ENCODE assay signal across 24 mouse cellular contexts in genomic region chr19:41888191-41888590, GRCm38 (mm10). TPM values are rescaled to one million over a fixed set of nuclear protein-coding genes. Genes with fewer than 3 reads are reported as not detected.
DNase-seq lines count a peak whose midpoint lies in the region; ATAC-seq and TF ChIP-seq lines count a peak whose summit lies in the region.
"Had no signal": no experiment of that assay in that cellular context is flagged by ENCODE, and none has a peak within 500 bp of the region (broad histone marks: within the 10 kb centered on the region; RNA-seq: fewer than 3 reads in every experiment).

No protein-coding gene starts in this region.

- peak overlapping the region; percentile 13; the same call in 1 of the 2 replicates for H3K27ac ChIP-seq in liver, embryonic 13.5 days
- no peak overlapping the region for H3K27ac ChIP-seq in liver, postnatal 0 days (ENCODE audit: low read depth)
- H3K27ac ChIP-seq in intestine, embryonic 15.5 days: no peak overlapping the region
- no peak overlapping the region for H3K27ac ChIP-seq in thymus, adult 2 months (ENCODE audit: control insufficient read depth, insufficient read depth, low read length)
- H3K27ac ChIP-seq: forebrain, embryonic 13.5 days; heart, embryonic 15.5 days; kidney, postnatal 0 days; limb, embryonic 13.5 days; liver, embryonic 12.5 days had no signal

- no peaks in the 10 kb centered on the region for H3K9me3 ChIP-seq in liver, embryonic 13.5 days (replicated peaks)
- no peaks in the 10 kb centered on the region for H3K9me3 ChIP-seq in liver, postnatal 0 days (ENCODE audit: low read length)
- no peaks in the 10 kb centered on the region for H3K9me3 ChIP-seq in intestine, embryonic 15.5 days
- H3K9me3 ChIP-seq: forebrain, embryonic 13.5 days; heart, embryonic 15.5 days; limb, embryonic 13.5 days; liver, embryonic 12.5 days had no signal

- TF ChIP-seq CTCF in liver, postnatal 0 days (IDR thresholded peaks at IDR 0.05; ENCODE audit: low read depth): no peak
- no peak for TF ChIP-seq CTCF in thymus, adult 2 months (IDR thresholded peaks at IDR 0.05; ENCODE audit: borderline replicate concordance, control insufficient read depth, extremely low read depth, insufficient read depth, low read length, poor library complexity)

- no peak overlapping the region for H3K4me3 ChIP-seq in liver, embryonic 13.5 days (replicated peaks)
- no peak overlapping the region for H3K4me3 ChIP-seq in liver, postnatal 0 days (ENCODE audit: low read depth, low read length)
- no peak overlapping the region for H3K4me3 ChIP-seq in intestine, embryonic 15.5 days (replicated peaks)
- no peak overlapping the region for H3K4me3 ChIP-seq in thymus, adult 2 months (ENCODE audit: control insufficient read depth, insufficient read depth, low read length)
- H3K4me3 ChIP-seq: forebrain, embryonic 13.5 days; heart, embryonic 15.5 days; limb, embryonic 13.5 days; liver, embryonic 12.5 days had no signal

- TF ChIP-seq POLR2A in thymus, adult 2 months (IDR thresholded peaks at IDR 0.05; ENCODE audit: control insufficient read depth, extremely low read depth, insufficient read depth, low read length, poor library complexity): no peak

- H3K9ac ChIP-seq in liver, embryonic 13.5 days: no peak overlapping the region
- H3K9ac ChIP-seq in liver, postnatal 0 days (replicated peaks): no peak overlapping the region
- no peak overlapping the region for H3K9ac ChIP-seq in intestine, embryonic 15.5 days
- H3K9ac ChIP-seq: forebrain, embryonic 13.5 days; heart, embryonic 15.5 days; limb, embryonic 13.5 days; liver, embryonic 12.5 days; lung, embryonic 14.5 days had no signal

- no peak overlapping the region for H3K4me2 ChIP-seq in liver, embryonic 13.5 days
- H3K4me2 ChIP-seq in liver, postnatal 0 days (ENCODE audit: low read depth, low read length): no peak overlapping the region
- H3K4me2 ChIP-seq in intestine, embryonic 15.5 days (replicated peaks): no peak overlapping the region
- H3K4me2 ChIP-seq: forebrain, embryonic 13.5 days; heart, embryonic 15.5 days; limb, embryonic 13.5 days; liver, embryonic 12.5 days; lung, embryonic 14.5 days; midbrain, embryonic 11.5 days had no signal

- ATAC-seq in liver, embryonic 13.5 days (ENCODE audit: low read depth): no peak
- no peak for ATAC-seq in liver, postnatal 0 days
- peak; percentile 65 for ATAC-seq in intestine, embryonic 15.5 days
- ATAC-seq: forebrain, embryonic 13.5 days; hindbrain, embryonic 16.5 days; liver, embryonic 12.5 days; midbrain, embryonic 16.5 days had no signal

- peak; percentile 82 for DNase-seq in liver, embryonic 13.5 days
- no peak for DNase-seq in liver, postnatal 0 days
- peak; percentile 59 for DNase-seq in c-Kit-negative CD71-positive TER-119-positive erythroid progenitor cells, embryonic 14.5 days (ENCODE audit: low read depth, low spot score)
- no peak for DNase-seq in adrenal gland, adult 2 months
- no peak for DNase-seq in thymus, adult 2 months
- DNase-seq: adrenal gland, postnatal 10 days; B cell, adult 2 months; cerebellum, adult 18-20 months; cerebellum, postnatal 10 days; gastrocnemius, postnatal 14 days; lung, embryonic 14.5 days; lung, postnatal 14 days; right cerebral cortex, postnatal 25 days; spleen, adult 18-20 months; thymus, postnatal 36 days had no signal

- H3K36me3 ChIP-seq in liver, embryonic 13.5 days: peaks cover 87% of the 10 kb centered on the region
- peaks cover 44% of the 10 kb centered on the region for H3K36me3 ChIP-seq in liver, postnatal 0 days (replicated peaks; ENCODE audit: insufficient read depth, low read length)
- peaks cover 21% of the 10 kb centered on the region for H3K36me3 ChIP-seq in intestine, embryonic 15.5 days
- no peaks in the 10 kb centered on the region for H3K36me3 ChIP-seq in thymus, adult 2 months (ENCODE audit: control insufficient read depth, insufficient read depth, low read length)

- H3K27me3 ChIP-seq in liver, embryonic 13.5 days: no peaks in the 10 kb centered on the region
- H3K27me3 ChIP-seq in liver, postnatal 0 days (ENCODE audit: insufficient read depth, low read length): no peaks in the 10 kb centered on the region
- no peaks in the 10 kb centered on the region for H3K27me3 ChIP-seq in intestine, embryonic 15.5 days (replicated peaks)
- no peaks in the 10 kb centered on the region for H3K27me3 ChIP-seq in thymus, adult 2 months (ENCODE audit: control insufficient read depth, insufficient read depth, low read length)
- H3K27me3 ChIP-seq: forebrain, embryonic 13.5 days; heart, embryonic 15.5 days; limb, embryonic 13.5 days; liver, embryonic 12.5 days had no signal

- TF ChIP-seq EP300 in liver, postnatal 0 days (IDR thresholded peaks at IDR 0.05; ENCODE audit: low read depth): no peak

- peaks cover 5% of the 10 kb centered on the region; the same call in 1 of the 2 replicates for H3K4me1 ChIP-seq in liver, embryonic 13.5 days (replicated peaks)
- no peaks in the 10 kb centered on the region for H3K4me1 ChIP-seq in liver, postnatal 0 days (ENCODE audit: insufficient read depth)
- no peaks in the 10 kb centered on the region for H3K4me1 ChIP-seq in intestine, embryonic 15.5 days (replicated peaks)
- H3K4me1 ChIP-seq in thymus, adult 2 months (replicated peaks; ENCODE audit: control insufficient read depth, insufficient read depth, low read length): no peaks in the 10 kb centered on the region
- H3K4me1 ChIP-seq: forebrain, embryonic 13.5 days; heart, embryonic 15.5 days; limb, embryonic 13.5 days had no signal

RNA-seq across cellular contexts. Expression of gene Rrp12, which starts 7.8 kb away (rescaled TPM):
- polyA plus RNA-seq in liver, embryonic 13.5 days (2015; fragmentation: Nextera tagmentation; extraction: Ambion mirVana): 15.2 and 17.2 TPM in 2 replicates
- 4.1 and 4.3 TPM in 2 replicates for polyA plus RNA-seq in liver, postnatal 0 days (2015; fragmentation: Nextera tagmentation; extraction: Ambion mirVana)
- 17.6 and 18.1 TPM in 2 replicates for polyA plus RNA-seq in intestine, embryonic 15.5 days (2015; fragmentation: Nextera tagmentation; extraction: Ambion mirVana)
- total RNA-seq in adrenal gland, adult 2 months (2021): 10 to 100 TPM; 13.9 to 15.2 TPM
- 4.3 and 6.6 TPM in 2 replicates for polyA plus RNA-seq in adrenal gland, adult 2 months (2012; rRNA removed)
- polyA plus RNA-seq in thymus, adult 2 months (2012; rRNA removed): 9.7 and 10.9 TPM in 2 replicates

RNA-seq across cellular contexts. Expression of gene Pgam1, which starts 23.5 kb away (rescaled TPM):
- 230 and 238 TPM in 2 replicates for polyA plus RNA-seq in liver, embryonic 13.5 days (2015; fragmentation: Nextera tagmentation; extraction: Ambion mirVana)
- 153 and 183 TPM in 2 replicates for polyA plus RNA-seq in liver, postnatal 0 days (2015; fragmentation: Nextera tagmentation; extraction: Ambion mirVana)
- 855 and 865 TPM in 2 replicates for polyA plus RNA-seq in intestine, embryonic 15.5 days (2015; fragmentation: Nextera tagmentation; extraction: Ambion mirVana)
- 100 to 1,000 TPM; 804 to 889 TPM for total RNA-seq in adrenal gland, adult 2 months (2021)
- polyA plus RNA-seq in adrenal gland, adult 2 months (2012; rRNA removed): 521 and 639 TPM in 2 replicates
- 187 and 200 TPM in 2 replicates for polyA plus RNA-seq in thymus, adult 2 months (2012; rRNA removed)

RNA-seq across cellular contexts. Expression of gene Frat2, which starts 40.3 kb away (rescaled TPM):
- polyA plus RNA-seq in liver, embryonic 13.5 days (2015; fragmentation: Nextera tagmentation; extraction: Ambion mirVana): 4.6 and 6.0 TPM in 2 replicates
- 3.3 and 3.7 TPM in 2 replicates for polyA plus RNA-seq in liver, postnatal 0 days (2015; fragmentation: Nextera tagmentation; extraction: Ambion mirVana)
- 10.5 and 10.7 TPM in 2 replicates for polyA plus RNA-seq in intestine, embryonic 15.5 days (2015; fragmentation: Nextera tagmentation; extraction: Ambion mirVana)
- 1 to 10 TPM; 1.2 to 2.6 TPM for total RNA-seq in adrenal gland, adult 2 months (2021)
- 5.5 and 6.7 TPM in 2 replicates for polyA plus RNA-seq in adrenal gland, adult 2 months (2012; rRNA removed)
- polyA plus RNA-seq in thymus, adult 2 months (2012; rRNA removed): 27.4 and 44.5 TPM in 2 replicates

RNA-seq across cellular contexts. Expression of gene Exosc1, which starts 45.0 kb away (rescaled TPM):
- 61.6 and 67.2 TPM in 2 replicates for polyA plus RNA-seq in liver, embryonic 13.5 days (2015; fragmentation: Nextera tagmentation; extraction: Ambion mirVana)
- polyA plus RNA-seq in liver, postnatal 0 days (2015; fragmentation: Nextera tagmentation; extraction: Ambion mirVana): 31.3 and 34.5 TPM in 2 replicates
- polyA plus RNA-seq in intestine, embryonic 15.5 days (2015; fragmentation: Nextera tagmentation; extraction: Ambion mirVana): 65.4 and 72.5 TPM in 2 replicates
- 10 to 100 TPM; 28.2 to 31.9 TPM for total RNA-seq in adrenal gland, adult 2 months (2021)
- polyA plus RNA-seq in adrenal gland, adult 2 months (2012; rRNA removed): 6.9 and 9.4 TPM in 2 replicates
- polyA plus RNA-seq in thymus, adult 2 months (2012; rRNA removed): 20.3 and 20.5 TPM in 2 replicates

RNA-seq across cellular contexts. Expression of gene Zdhhc16, which starts 45.1 kb away (rescaled TPM):
- 43.1 and 44.1 TPM in 2 replicates for polyA plus RNA-seq in liver, embryonic 13.5 days (2015; fragmentation: Nextera tagmentation; extraction: Ambion mirVana)
- 22.6 and 24.9 TPM in 2 replicates for polyA plus RNA-seq in liver, postnatal 0 days (2015; fragmentation: Nextera tagmentation; extraction: Ambion mirVana)
- 67.1 and 71.9 TPM in 2 replicates for polyA plus RNA-seq in intestine, embryonic 15.5 days (2015; fragmentation: Nextera tagmentation; extraction: Ambion mirVana)
- 10 to 100 TPM; 26.0 to 26.2 TPM for total RNA-seq in adrenal gland, adult 2 months (2021)
- polyA plus RNA-seq in adrenal gland, adult 2 months (2012; rRNA removed): 56.9 and 73.6 TPM in 2 replicates
- 162 and 176 TPM in 2 replicates for polyA plus RNA-seq in thymus, adult 2 months (2012; rRNA removed)

Comparison
In these comparisons a context has a peak if more than half of its experiments do, and no peak if none do; other contexts are left out.
1. DNase-seq: peak in liver, embryonic 13.5 days (single experiment) and c-Kit-negative CD71-positive TER-119-positive erythroid progenitor cells, embryonic 14.5 days (single experiment); none in liver, postnatal 0 days (single experiment), adrenal gland, adult 2 months (single experiment) and thymus, adult 2 months (single experiment).